Mouse (Mus musculus) embryo, embryonic 10 days (tissue): Measurements from ENCODE around the gene Lao1.

Source experiments
- DNase-seq: peaks from one replicate; pipeline ENCODE4 v3.0.0-alpha.2; 2015; ENCODE audit warnings: low spot score

The Lao1 gene

GRCm38 (mm10) chr4:119015557-119015956, 54.2 kb downstream of the Lao1 start:
- no peak for DNase-seq

DNA sequence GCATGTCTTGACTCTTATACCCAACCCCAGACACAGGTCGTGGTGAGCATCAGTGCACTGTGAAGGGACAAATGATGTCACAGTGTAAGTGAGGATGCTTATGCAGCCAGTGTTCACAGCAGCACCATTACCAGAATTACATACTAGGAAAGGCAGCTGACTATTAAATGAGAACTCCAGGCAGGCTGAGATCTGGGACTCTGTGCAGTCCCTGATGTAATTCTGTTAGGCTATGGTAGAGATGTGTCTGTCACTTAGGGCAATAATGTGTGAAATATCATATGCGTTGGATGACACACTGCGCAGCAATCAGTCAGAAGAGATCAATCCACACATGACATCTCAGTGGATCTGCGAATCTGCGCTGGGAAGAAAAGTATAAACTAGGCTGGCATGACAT, 55.7 kb downstream of the Lao1 start:
- DNase-seq = no peak
